Mouse (Mus musculus) cerebellum, adult 8-10 months (tissue): ENCODE measurements around the gene N6amt1.

Experiments used
- DNase-seq: peaks from one replicate; pipeline ENCODE4 v3.0.0; 2022

N6amt1 gene

GRCm38 (mm10) chr16:87354075-87354583 lies at the start of gene N6amt1:
N6amt1 (plus strand) TSS chr16:87354185.
- DNase-seq, result peak; percentile 95

- no peak for DNase-seq
Observed at GRCm38 (mm10) chr16:87305251-87306011, 48.6 kb upstream of the N6amt1 start.

DNA sequence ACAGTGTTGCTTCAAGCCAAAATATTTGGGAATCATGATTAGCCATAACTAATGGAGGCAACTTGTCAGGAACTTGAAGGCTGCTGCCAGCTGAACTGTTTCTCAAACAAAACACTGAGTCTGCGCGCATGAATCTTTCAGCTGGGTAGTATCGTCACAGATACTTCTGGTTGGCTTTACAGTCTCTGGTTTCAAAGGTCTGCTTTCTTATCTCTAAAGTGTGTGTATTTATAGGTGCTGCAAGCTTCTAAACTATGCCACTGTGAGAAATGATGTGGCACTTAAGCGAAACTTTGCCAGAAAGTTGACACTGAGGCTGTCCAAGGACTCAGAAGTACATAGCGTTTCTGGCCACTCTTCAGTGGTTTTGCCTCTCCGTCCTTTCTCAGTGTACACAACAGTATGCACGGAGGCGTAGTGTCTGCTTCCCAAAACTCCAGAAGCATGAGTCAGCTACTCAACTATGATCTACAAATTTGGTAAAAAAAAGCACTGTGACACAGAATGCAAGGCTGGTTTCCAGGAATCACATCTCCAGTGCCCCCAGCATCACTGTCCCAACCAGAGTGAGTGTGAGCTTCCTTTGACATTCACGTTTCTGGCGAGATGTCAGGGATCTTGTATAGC lies 46.8 kb upstream of the N6amt1 start:
- DNase-seq, result no peak

DNA sequence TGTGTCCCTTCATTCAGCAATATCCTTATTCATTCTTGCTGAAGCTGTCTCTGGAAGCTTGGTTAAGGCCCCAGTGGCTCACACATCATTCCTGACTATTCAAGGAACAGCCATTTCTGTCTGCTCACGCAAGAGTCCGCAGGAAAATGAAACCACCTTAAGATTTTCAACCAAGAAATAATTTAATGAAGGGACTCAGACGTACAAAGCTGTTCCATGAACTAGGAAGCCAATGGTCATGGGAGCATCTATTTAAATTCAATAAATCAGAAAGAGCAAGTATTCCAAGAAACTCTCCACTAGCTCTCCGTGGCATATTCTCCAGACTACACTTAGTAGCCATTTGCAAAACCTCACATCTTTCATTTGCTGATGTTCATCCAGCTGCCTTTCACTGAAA lies 43.3 kb upstream of the N6amt1 start:
- DNase-seq, result no peak

DNA sequence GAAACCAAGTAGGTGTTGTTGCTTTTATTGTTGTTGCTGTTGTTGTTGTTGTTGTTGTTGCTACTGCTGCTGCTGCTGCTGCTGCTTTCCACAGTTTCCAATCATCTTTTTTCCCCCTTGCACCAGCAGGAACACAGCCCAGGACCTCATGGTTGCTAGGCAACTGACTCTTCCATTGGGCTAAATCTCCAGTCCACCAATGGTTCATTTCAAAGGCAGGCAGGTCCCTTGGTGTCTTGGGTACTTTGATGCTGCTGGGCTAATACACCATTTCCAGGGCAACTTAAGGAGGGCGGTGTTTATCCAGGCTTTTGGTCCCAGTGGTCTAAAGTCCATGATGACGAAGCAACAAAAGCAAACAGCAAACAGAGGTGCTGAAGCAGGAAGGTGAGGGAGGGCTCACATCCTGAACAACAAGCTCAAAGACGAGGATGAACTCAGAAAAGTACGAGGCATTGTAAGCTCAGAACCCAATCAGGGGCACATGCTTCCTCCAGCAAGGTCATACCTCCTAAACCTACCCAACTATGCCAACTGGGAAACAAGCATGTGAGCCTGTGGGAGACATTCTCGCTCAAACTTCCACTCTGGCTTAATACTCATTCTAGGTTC lies 35.7 kb upstream of the N6amt1 start:
- DNase-seq, result no peak

- no peak for DNase-seq
Observed at GRCm38 (mm10) chr16:87318998-87319397, 35.0 kb upstream of the N6amt1 start.

DNA sequence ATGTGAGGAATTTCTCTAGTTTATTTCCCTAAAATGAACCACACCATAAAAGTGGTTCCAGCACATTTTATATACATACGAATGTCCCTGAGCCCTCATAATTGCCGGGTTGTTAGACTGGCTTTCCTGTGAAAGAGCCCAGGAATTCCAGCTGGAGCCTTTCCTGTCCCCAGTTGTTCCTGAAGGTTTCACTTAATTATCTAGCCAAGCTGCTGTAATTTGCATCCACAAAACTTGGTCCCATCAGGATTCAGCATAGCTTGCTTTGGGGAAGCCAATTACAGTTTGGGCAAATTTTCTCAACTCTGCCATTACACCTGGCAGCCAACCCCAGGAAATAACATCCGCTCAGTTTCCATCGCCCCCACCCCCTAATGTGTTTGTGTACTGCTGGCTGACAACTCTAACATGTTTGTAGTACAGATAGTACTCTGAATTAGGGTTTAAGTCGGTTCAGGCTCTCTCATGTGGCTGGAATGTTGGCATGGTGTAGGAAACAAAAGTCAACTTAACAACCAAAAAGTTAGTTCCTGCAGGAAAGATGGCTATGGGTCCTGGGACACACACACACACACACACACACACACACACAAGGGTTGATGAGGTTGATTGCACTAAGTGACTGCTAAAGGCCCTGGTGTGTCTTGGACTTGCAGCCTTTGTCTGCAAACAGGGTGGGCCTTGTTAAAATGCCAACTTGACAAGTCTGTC lies 34.3 kb upstream of the N6amt1 start:
- no peak for DNase-seq

- DNase-seq, result no peak
Observed at GRCm38 (mm10) chr16:87320252-87320555, 33.8 kb upstream of the N6amt1 start.

- DNase-seq, result no peak
Observed at GRCm38 (mm10) chr16:87324571-87324970, 29.4 kb upstream of the N6amt1 start.

- no peak for DNase-seq
Observed at GRCm38 (mm10) chr16:87329986-87330385, 24.0 kb upstream of the N6amt1 start.

DNA sequence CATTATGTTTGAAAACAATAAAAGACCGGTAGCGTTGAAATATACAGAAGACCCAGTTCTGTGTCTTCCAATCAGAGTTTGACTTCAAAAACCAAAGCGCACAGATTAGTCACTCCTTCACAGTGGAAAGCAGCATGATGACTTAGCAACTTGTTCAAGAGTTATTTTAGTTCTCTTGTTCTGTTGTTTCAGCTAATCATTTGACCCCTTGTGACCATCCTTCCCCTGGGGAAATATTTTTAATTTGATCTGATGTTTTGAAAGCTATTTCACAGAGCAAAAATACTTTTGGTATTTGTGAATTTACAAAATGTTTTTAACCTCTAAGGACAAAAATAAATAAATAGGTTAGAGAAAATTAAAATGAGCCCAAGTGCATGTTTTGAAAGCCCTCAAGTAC lies 19.2 kb upstream of the N6amt1 start:
- no peak for DNase-seq

- DNase-seq, result no peak
Observed at GRCm38 (mm10) chr16:87341043-87341572, 12.9 kb upstream of the N6amt1 start.

DNA sequence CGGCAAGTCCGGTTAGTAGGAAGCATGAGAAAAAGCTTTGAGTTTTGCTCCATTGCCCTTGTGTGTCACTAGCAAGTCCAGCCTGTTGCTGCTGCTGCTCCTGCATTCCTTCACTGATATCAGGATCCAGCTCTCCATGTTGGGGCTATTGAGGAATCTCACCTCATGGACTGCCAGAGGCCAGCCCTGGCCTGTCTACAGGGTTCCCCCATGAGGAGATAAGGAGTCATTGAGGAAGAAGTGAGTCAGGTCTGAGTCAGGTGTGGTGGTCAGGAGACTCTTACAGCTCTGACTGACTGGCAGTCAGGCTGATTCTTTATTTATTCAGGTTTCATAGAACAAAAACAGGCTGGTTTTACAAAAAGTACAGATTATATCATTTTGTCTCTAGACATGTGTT lies 5.9 kb upstream of the N6amt1 start:
- DNase-seq, result no peak

GRCm38 (mm10) chr16:87351386-87352105 lies 2.4 kb upstream of the N6amt1 start:
- no peak for DNase-seq

GRCm38 (mm10) chr16:87353605-87354004 lies 380 bp upstream of the N6amt1 start:
- no peak for DNase-seq

GRCm38 (mm10) chr16:87354748-87355147 lies 763 bp downstream of the N6amt1 start:
- DNase-seq, result no peak

DNA sequence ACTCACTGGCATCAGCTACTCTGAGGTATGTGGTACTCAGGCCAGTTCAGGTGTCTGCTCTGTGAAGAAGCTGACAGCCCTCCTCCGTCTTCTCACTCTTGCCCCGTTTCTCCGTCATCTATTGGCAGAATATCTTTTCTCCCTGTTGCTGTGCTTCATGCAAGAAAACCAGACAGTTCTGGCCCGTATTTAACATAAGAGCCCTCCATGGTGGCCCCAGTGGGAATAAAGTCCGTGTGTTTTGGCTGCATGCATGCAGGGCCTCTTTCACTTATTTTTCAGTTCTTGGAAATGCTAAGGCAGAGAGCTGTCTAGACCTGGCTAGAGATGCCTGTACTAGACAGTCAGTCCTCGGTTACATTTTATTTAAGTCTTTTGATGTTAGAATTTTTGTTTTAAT lies 6.1 kb downstream of the N6amt1 start:
- no peak for DNase-seq

- DNase-seq, result peak; percentile 68
Observed at GRCm38 (mm10) chr16:87364231-87364630, 10.2 kb downstream of the N6amt1 start.

- DNase-seq, result no peak
Observed at GRCm38 (mm10) chr16:87366035-87366434, 12.1 kb downstream of the N6amt1 start.

- DNase-seq, result no peak
Observed at GRCm38 (mm10) chr16:87366445-87366844, 12.5 kb downstream of the N6amt1 start.

DNA sequence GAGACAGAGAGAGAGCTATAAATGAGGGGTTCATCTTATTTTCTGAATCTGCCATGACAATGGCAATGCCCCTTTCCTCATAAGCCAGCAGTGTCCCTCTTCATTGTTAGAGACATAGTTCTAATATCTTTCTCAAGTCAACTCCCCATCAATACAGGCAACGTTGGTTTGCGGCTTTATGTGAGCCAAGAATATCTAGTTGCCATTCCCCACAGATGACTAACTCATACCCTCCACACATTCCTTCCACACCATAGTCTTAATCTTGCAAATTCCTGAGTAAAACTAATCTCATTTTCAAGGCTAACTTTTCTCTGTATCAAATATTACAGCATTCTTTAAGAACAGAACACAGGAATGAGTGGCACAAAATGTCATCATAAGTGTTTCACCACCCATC lies 29.0 kb downstream of the N6amt1 start:
- no peak for DNase-seq

DNA sequence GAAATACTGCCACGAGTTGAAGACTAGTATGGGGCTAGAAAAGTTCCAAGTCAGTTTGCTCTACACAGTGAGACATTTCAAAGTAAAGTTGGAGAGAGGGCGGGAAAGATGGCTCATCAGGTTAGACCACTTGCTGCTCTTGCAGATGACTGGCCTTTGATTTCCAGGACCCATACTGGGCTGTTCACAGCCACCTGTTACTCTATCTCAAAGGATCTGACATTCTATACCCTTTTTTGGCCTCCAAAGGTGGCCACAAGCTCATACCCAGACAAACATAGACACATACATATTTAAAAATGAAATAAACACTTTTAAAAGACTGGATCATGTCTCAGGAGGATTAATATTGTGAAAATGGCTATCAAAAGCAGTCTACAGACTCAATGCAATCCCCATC lies 30.4 kb downstream of the N6amt1 start:
- DNase-seq, result no peak
